Mouse (Mus musculus): ENCODE measurements around the gene Tubgcp2. TPM values are rescaled to one million over a fixed set of nuclear protein-coding genes. Genes with fewer than 3 reads are reported as not detected.

Gene Tubgcp2
- polyA plus RNA-seq, 1 experiment from 2014 or later: 60.3 TPM

DNA sequence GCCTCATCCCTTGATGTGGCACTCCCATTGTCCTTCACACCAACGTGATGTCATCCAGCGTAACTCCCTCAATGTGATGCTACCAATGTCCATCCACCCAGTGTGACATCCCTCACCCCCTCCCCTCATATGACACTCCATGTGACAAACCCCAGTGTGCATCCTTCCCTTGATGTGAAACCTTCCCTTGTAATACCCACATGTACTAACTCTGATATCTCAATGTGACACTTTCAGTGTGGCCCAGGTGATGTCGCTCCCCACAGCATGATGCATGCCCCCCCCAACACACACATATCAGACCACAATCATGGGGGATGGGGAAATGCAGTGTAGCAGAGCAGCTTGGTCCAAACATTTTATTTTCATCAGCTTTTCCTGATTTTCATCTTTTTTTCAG, 79.8 kb downstream of the Tubgcp2 start:
- no peaks in the 10 kb centered on the region for H3K36me3 ChIP-seq (ENCODE audit: control insufficient read depth, insufficient read depth, low read length)
- H3K4me2 ChIP-seq (replicated peaks; ENCODE audit: low read depth, low read length): no peak overlapping the region
- H3K27ac ChIP-seq (ENCODE audit: low read length): no peak overlapping the region
- no peaks in the 10 kb centered on the region for H3K9me3 ChIP-seq (ENCODE audit: control insufficient read depth, low read depth, low read length)
- ATAC-seq (ENCODE audit: insufficient number of reproducible peaks, insufficient read depth, low FRiP score, low read depth): no peak
- H3K4me1 ChIP-seq (ENCODE audit: control insufficient read depth, insufficient read depth, low read length): no peaks in the 10 kb centered on the region
- H3K27me3 ChIP-seq (ENCODE audit: control insufficient read depth, insufficient read depth, low read length): no peaks in the 10 kb centered on the region
- no peak overlapping the region for H3K4me3 ChIP-seq (ENCODE audit: low read depth, low read length)
- 65% methylated on average over 3 of the region's 3 CpGs for WGBS
- H3K9ac ChIP-seq (replicated peaks; ENCODE audit: low read depth, low read length): no peak overlapping the region

DNA sequence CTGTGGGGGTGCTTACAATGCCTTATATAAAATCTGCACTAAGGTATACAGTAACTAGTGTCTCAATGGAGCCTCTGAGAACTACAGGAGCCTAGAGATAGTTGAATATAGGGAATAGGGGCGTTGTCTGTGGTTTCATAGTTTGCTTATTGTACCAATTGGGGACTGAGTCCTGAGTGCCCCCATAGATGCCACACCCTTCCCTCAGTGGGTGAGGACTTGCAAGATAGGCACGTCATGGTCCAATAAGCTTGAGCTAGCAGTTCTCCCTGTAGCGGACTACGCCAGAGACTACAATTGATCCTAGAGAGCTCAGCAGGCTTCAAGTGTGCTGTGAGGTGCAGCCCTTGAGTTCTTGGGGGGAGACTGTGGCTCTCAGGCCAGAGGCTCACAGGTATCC, 81.0 kb downstream of the Tubgcp2 start:
- Histone ChIP-seq H3K4me2 (replicated peaks; ENCODE audit: low read depth, low read length) (no peak overlapping the region), H3K9ac (replicated peaks; ENCODE audit: low read depth, low read length) (no peak overlapping the region), H3K36me3 (ENCODE audit: control insufficient read depth, insufficient read depth, low read length) (no peaks in the 10 kb centered on the region), H3K27me3 (ENCODE audit: control insufficient read depth, insufficient read depth, low read length) (no peaks in the 10 kb centered on the region), H3K4me3 (ENCODE audit: low read depth, low read length) (no peak overlapping the region), H3K4me1 (ENCODE audit: control insufficient read depth, insufficient read depth, low read length) (no peaks in the 10 kb centered on the region), H3K27ac (ENCODE audit: low read length) (no peak overlapping the region), H3K9me3 (ENCODE audit: control insufficient read depth, low read depth, low read length) (no peaks in the 10 kb centered on the region)
- 85% methylated on average over 4 of the region's 4 CpGs for WGBS
- no peak for ATAC-seq (ENCODE audit: insufficient number of reproducible peaks, insufficient read depth, low FRiP score, low read depth)

DNA sequence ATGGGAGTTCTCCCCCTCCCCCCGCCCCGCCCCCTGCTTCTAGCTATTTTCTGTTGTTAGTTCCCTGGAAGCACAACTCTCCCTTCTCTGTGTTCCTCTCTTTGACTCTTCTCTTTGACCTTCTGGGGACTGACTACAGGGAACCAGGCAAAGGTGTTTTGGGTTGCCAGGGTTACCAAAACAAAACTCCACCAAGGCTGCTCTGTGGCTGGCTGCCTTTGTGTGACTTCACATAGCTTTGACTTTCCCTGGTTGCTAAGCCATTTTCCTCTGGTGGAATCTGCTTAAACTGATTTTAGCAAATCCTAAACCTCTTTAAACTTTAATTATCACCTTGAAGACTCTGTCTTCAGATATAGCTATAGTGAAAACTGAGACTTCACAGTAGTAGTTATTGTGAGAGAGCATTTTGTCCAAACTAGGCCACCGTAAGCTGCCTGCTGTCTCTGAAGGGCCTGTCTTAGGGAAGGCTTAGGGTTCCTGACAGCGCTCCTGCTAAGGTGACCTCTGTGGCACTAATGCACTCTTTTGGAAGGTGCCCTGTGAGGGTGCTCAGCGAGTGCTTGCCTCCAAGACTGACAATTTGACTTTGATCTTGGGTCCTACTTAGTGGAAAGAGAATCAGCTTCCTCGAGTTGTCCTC, 84.4 kb downstream of the Tubgcp2 start:
- Histone ChIP-seq H3K36me3 (ENCODE audit: control insufficient read depth, insufficient read depth, low read length) (no peaks in the 10 kb centered on the region), H3K9ac (replicated peaks; ENCODE audit: low read depth, low read length) (no peak overlapping the region), H3K4me2 (replicated peaks; ENCODE audit: low read depth, low read length) (no peak overlapping the region), H3K27ac (ENCODE audit: low read length) (no peak overlapping the region), H3K4me3 (ENCODE audit: low read depth, low read length) (no peak overlapping the region), H3K4me1 (ENCODE audit: control insufficient read depth, insufficient read depth, low read length) (0 out of 2 replicates have a peak, but pooled peaks cover 3% of the 10 kb centered on the region), H3K27me3 (ENCODE audit: control insufficient read depth, insufficient read depth, low read length) (0 out of 2 replicates have a peak, but pooled peaks cover under 1% of the 10 kb centered on the region), H3K9me3 (ENCODE audit: control insufficient read depth, low read depth, low read length) (no peaks in the 10 kb centered on the region)
- no peak for ATAC-seq (ENCODE audit: insufficient number of reproducible peaks, insufficient read depth, low FRiP score, low read depth)
- WGBS: 63% methylated on average over 6 of the region's 6 CpGs

DNA sequence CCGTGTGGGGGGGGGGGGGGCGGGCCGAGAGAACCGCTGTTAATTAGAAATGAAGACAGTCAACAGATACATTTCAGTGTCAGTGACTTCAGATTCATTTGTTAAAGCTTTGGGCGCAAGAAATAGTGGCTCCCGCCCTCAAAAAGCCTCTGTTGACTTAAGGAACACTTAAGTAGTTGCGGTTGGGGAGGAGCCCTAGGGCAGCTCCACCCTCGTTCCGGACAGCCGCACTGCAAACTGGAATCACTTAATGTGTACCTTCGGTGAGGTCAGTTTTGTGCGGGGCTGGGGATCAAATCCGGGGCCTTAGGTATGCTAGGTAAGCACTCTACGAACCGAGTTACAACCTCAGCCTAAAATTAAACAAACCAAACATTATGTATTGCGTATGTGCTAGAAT, 85.4 kb downstream of the Tubgcp2 start:
- Histone ChIP-seq H3K27ac (ENCODE audit: low read length) (no peak overlapping the region), H3K27me3 (ENCODE audit: control insufficient read depth, insufficient read depth, low read length) (peaks cover 5% of the 10 kb centered on the region), H3K9me3 (ENCODE audit: control insufficient read depth, low read depth, low read length) (no peaks in the 10 kb centered on the region), H3K4me3 (ENCODE audit: low read depth, low read length) (peak overlapping the region; percentile 52), H3K9ac (replicated peaks; ENCODE audit: low read depth, low read length) (peak overlapping the region; percentile 38; the same call in 1 of the 2 replicates), H3K36me3 (ENCODE audit: control insufficient read depth, insufficient read depth, low read length) (no peaks in the 10 kb centered on the region), H3K4me1 (ENCODE audit: control insufficient read depth, insufficient read depth, low read length) (0 out of 2 replicates have a peak, but pooled peaks cover 3% of the 10 kb centered on the region), H3K4me2 (replicated peaks; ENCODE audit: low read depth, low read length) (peak overlapping the region; percentile 92)
- peak; percentile 40; the same call in 1 of the 2 replicates for ATAC-seq (ENCODE audit: insufficient number of reproducible peaks, insufficient read depth, low FRiP score, low read depth)
- 3% methylated on average over 16 of the region's 16 CpGs for WGBS

DNA sequence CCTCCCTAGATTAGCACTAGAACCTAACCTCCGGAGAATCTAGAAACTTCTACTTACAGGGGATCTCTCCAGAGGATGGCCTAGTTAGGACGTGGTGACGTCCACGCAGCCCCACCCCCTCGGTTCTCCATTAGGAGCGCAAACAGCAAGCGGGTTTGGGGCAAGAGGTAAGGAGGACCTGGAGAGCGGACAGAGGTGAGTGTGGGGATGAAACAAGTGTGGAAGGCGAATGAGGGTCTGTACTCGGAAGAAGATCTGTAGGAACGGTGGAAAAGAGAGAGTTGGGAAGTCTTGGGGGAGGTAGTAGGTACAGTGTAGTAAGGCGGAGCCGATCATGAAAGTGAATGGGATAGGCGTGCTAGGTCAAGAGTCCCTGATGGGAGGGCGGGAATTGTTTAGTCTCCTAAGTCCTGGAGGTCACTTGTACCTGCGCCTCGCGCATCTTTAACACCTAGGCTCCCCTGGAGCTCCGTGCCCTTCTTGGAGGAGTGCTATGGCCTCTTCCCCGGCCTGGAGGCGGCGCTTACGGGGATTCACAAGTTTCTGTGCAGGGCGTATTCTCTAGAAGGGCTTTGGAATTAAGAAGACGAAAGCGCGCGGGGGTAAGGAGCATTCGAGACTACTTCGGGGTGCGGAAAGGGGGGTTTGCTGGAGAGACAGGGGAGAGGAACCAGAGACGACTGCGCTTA, 86.0 kb downstream of the Tubgcp2 start:
- under 1% methylated on average over 33 of the region's 33 CpGs for WGBS
- no peaks in the 10 kb centered on the region for H3K9me3 ChIP-seq (ENCODE audit: control insufficient read depth, low read depth, low read length)
- peak; percentile 70 for ATAC-seq (ENCODE audit: insufficient number of reproducible peaks, insufficient read depth, low FRiP score, low read depth)

DNA sequence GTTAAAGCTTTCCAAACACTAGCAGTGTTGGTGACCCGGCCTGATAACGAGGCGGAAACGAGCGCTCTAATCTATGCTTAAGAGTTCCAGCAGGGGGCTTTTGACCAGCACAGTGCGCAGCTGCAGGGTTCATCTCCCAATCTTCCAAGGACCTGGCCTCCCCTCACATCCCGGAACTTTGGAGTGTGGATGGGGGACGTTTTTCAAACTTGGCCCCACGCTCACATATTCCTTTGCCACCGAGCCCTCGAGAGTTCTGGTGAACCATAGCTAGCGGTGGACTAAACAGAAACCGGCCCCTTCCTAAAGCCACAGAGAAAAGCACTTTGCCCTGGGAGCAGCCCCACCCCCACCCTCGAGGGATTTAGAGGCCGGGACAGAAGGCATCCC, 86.6 kb downstream of the Tubgcp2 start:
- Histone ChIP-seq H3K9ac (replicated peaks; ENCODE audit: low read depth, low read length) (peak overlapping the region; percentile 38), H3K36me3 (ENCODE audit: control insufficient read depth, insufficient read depth, low read length) (no peaks in the 10 kb centered on the region), H3K27me3 (ENCODE audit: control insufficient read depth, insufficient read depth, low read length) (peaks cover 16% of the 10 kb centered on the region), H3K4me1 (ENCODE audit: control insufficient read depth, insufficient read depth, low read length) (0 out of 2 replicates have a peak, but pooled peaks cover 3% of the 10 kb centered on the region), H3K9me3 (ENCODE audit: control insufficient read depth, low read depth, low read length) (no peaks in the 10 kb centered on the region), H3K4me3 (ENCODE audit: low read depth, low read length) (peak overlapping the region; percentile 52), H3K27ac (ENCODE audit: low read length) (no peak overlapping the region), H3K4me2 (replicated peaks; ENCODE audit: low read depth, low read length) (peak overlapping the region; percentile 92)
- under 1% methylated on average over 15 of the region's 15 CpGs for whole genome bisulfite sequencing
- peak; percentile 67; the same call in 1 of the 2 replicates for ATAC-seq (ENCODE audit: insufficient number of reproducible peaks, insufficient read depth, low FRiP score, low read depth)

More for the DNA sequence above, 86.0 kb downstream of the Tubgcp2 start:
- 0 out of 2 replicates have a peak, but pooled peaks cover 3% of the 10 kb centered on the region for H3K4me1 ChIP-seq (ENCODE audit: control insufficient read depth, insufficient read depth, low read length)
- H3K27me3 ChIP-seq (ENCODE audit: control insufficient read depth, insufficient read depth, low read length): peaks cover 12% of the 10 kb centered on the region
- peak overlapping the region; percentile 92 for H3K4me2 ChIP-seq (replicated peaks; ENCODE audit: low read depth, low read length)
- no peak overlapping the region for H3K27ac ChIP-seq (ENCODE audit: low read length)
- H3K36me3 ChIP-seq (ENCODE audit: control insufficient read depth, insufficient read depth, low read length): no peaks in the 10 kb centered on the region
- H3K4me3 ChIP-seq (ENCODE audit: low read depth, low read length): peak overlapping the region; percentile 52
- H3K9ac ChIP-seq (replicated peaks; ENCODE audit: low read depth, low read length): peak overlapping the region; percentile 38

DNA sequence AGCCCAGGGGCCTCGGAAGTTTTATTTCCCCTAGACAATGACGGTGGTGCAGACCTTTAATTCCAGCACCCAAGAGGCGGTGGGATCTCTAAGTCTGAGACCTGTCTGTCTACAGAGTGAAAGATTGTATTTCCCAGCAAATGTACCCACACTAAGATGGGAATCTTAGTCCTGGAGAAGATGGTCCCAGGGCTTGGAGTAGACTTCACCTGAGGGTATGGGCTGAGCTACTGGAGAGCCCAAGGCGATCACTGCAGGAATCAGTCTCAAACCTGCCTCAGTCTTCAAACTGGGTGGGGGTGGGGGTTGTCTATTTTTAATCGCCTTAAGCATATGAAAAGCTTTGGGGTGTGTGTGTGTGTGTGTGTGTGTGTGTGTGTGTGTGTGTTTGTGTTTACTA, 90.4 kb downstream of the Tubgcp2 start:
- Histone ChIP-seq H3K4me1 (ENCODE audit: control insufficient read depth, insufficient read depth, low read length) (peaks cover 13% of the 10 kb centered on the region; the same call in 1 of the 2 replicates), H3K36me3 (ENCODE audit: control insufficient read depth, insufficient read depth, low read length) (no peaks in the 10 kb centered on the region), H3K27ac (ENCODE audit: low read length) (no peak overlapping the region), H3K4me3 (ENCODE audit: low read depth, low read length) (no peak overlapping the region), H3K9ac (replicated peaks; ENCODE audit: low read depth, low read length) (no peak overlapping the region), H3K9me3 (ENCODE audit: control insufficient read depth, low read depth, low read length) (no peaks in the 10 kb centered on the region), H3K4me2 (replicated peaks; ENCODE audit: low read depth, low read length) (no peak overlapping the region), H3K27me3 (ENCODE audit: control insufficient read depth, insufficient read depth, low read length) (peaks cover 39% of the 10 kb centered on the region)
- 30% methylated on average over 5 of the region's 5 CpGs for WGBS
- no peak for ATAC-seq (ENCODE audit: insufficient number of reproducible peaks, insufficient read depth, low FRiP score, low read depth)

Data from stomach, embryonic 14.5 days (tissue).